Mouse (Mus musculus): Measurements from ENCODE around the gene Efna4.

Gene Efna4

GRCm38 (mm10) chr3:89337721-89338578, at the start of gene Efna4:
Gene Efna4 (minus strand): TSS chr3:89338028.
- in situ Hi-C loops (cut with MboI, MseI): no loop called here

GRCm38 (mm10) chr3:89386438-89387420, 48.9 kb upstream of the Efna4 start:
- in situ Hi-C loops (cut with MboI, MseI): no loop called here

DNA sequence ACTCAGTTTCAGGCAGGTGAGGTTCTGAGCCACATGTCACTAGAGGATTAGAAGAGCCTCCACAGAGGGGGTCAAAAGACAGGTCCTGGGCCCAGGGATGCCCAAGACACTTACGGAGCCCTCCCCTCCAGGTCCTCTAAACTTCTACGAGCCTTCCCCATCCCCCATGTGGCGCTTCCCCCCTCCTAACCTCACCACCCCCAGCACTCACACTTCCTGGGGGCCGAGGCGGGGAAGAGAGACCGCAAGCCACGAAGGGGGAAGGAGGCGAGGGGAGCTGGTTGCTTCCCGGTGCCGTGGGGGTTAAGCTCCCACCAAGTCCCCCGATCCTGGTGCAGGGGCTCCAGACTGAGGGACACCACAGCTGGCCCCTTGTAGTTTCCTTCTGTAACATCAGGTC, 47.6 kb upstream of the Efna4 start:
- in situ Hi-C loops (cut with MboI, MseI): no loop called here

DNA sequence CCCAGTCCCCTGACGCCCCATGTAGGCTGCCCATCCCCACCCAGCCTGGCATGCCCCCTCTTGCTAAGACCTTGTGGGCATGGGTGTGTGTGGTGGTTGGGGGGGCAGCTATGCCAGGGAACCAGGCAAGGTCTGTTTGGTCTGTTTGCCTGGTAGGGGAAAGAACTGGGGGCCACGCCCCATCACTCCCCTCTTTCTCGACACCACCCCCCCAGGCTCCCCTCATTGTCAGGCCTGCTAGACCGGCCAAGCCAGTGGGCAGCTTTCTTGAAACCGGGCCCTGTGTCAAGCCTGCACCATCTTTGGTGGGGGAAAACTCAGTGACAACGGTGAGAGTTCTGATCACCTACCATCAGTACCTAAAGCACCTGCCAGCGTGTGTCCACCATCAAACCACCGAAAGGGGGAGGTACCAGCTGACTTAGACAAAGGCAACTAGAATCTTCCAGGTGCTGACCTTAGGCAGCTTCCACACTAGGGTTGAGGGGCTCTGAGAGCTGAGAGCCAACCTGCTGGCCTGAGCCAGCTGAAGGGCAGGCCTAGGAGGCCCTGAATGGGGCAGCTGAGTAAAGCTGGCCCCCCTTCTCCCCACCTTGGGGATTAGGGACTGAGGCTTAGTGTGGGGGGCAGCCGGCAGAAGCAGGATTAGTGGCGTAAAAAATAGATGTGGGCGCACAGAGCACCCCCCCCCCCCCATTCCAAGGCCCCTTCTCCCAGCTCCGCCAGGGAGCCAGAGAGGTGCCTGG, 46.7 kb upstream of the Efna4 start:
- in situ Hi-C loops (cut with MboI, MseI): no loop called here

GRCm38 (mm10) chr3:89383651-89384255, 45.9 kb upstream of the Efna4 start:
- in situ Hi-C loops (cut with MboI, MseI): no loop called here

DNA sequence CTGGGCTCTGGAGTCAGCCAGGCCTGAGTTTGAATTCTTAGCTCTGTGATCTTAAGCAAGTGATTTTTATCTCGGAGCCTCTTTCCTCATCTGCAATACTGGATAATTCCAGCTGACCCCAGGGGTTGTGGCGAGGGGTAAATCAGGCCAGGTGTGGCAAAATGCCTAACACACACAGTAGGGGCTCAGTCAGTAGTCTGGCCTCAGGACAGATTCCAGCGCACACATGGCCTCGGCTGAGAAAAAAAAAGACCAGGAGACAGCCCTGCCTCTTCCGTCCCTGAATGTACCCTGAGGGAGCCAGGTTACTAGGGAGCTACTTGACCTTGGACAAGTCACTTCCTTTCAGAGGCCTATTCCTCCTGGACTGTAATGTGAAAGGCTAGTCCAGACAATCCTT, 45.1 kb upstream of the Efna4 start:
- in situ Hi-C loops (cut with MboI, MseI): no loop called here

- in situ Hi-C loops (cut with MboI, MseI): no loop called here
Measured at GRCm38 (mm10) chr3:89382033-89382882, 44.4 kb upstream of the Efna4 start.

DNA sequence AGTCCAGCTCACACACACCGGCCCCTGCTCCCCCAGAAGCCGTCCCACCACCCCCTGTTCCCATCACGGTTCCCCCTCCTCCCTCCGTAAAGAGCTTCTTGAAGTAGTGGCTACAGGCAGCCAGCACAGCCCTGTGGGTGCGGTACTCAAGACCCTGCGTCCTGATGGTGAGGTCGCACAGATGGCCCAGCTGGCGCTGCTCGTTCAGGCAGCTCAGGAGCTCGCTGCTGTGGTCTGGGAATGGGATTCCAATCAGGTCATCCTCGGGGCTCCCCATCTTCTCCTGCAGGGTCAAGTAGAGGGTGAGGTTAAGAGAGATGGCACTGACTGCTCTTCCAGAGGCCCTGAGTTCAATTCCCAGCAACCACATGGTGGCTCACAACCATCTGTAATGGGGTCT, 43.4 kb upstream of the Efna4 start:
- in situ Hi-C loops (cut with MboI, MseI): no loop called here

- in situ Hi-C loops (cut with MboI, MseI): no loop called here
Measured at GRCm38 (mm10) chr3:89380711-89381110, 42.9 kb upstream of the Efna4 start.

GRCm38 (mm10) chr3:89380291-89380690, 42.5 kb upstream of the Efna4 start:
- in situ Hi-C loops (cut with MboI, MseI): no loop called here

GRCm38 (mm10) chr3:89379388-89380131, 41.7 kb upstream of the Efna4 start:
- in situ Hi-C loops (cut with MboI, MseI): no loop called here

DNA sequence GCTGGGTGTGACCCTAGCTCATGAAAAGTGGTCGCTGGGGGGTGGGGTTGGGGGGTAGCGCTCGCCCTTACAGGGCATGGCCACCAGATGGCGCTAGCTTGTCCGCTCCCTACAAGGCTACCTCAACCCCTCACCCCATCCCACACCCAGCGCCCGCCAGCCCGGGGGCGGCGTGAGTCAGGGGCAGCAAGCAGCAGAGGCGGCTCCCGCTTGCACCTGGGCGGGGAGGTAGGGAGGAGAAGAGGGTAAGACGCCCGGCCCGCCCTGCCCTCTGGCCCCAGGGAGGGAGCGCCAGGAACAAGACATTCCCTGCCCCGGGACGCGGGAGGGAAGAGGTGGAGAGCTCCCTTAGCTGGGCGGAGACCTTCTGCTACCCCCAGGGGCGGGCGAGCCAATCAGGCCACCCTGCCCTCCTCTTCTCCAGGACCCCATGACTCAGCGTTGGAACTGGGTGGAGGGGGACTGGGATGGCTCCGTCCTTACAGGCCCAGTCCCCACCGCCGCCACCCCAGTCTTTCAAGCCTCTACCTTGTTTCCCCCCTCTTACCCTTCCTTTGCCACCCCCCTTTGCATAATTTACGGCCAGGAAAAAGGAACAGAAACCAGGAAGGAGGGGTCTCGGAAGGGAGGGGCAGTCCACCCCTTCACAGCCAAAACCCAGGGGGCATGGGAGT, 40.7 kb upstream of the Efna4 start:
- in situ Hi-C loops (cut with MboI, MseI): no loop called here

GRCm38 (mm10) chr3:89377831-89378230, 40.0 kb upstream of the Efna4 start:
- in situ Hi-C loops (cut with MboI, MseI): no loop called here

DNA sequence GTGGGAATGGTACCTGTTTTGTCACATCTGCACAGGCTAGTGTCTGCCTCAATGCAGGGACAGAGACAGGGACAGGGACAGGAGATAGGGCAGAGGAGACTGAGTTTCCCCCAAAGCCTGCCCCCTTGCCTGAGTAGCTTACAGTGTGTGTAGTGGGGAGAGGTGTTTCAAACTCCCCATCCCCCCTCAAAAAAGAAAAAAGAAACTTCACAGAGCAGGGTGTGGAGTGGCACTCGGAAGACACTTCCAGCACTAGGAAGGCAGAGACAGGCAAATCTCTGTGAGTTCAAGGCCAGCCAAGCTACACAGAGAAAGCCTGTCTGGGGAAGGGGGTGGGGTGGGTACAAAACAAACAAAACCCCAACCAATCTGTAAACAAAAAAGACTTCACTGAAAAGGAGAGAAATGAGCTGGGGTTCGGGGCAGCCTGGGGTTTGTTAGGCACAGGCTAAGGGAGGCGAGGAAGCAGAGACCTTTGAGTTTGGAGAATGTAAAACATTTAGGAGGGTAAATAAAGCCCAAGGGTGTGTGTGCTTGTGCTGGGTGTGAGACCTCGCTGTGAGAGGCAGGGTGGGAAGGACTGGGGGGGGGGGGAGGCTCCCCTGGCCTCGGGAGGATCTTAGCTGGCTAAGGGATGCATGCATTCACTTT, 35.9 kb upstream of the Efna4 start:
- in situ Hi-C loops (cut with MboI, MseI): no loop called here

GRCm38 (mm10) chr3:89367338-89367737, 29.5 kb upstream of the Efna4 start:
- in situ Hi-C loops (cut with MboI, MseI): no loop called here

DNA sequence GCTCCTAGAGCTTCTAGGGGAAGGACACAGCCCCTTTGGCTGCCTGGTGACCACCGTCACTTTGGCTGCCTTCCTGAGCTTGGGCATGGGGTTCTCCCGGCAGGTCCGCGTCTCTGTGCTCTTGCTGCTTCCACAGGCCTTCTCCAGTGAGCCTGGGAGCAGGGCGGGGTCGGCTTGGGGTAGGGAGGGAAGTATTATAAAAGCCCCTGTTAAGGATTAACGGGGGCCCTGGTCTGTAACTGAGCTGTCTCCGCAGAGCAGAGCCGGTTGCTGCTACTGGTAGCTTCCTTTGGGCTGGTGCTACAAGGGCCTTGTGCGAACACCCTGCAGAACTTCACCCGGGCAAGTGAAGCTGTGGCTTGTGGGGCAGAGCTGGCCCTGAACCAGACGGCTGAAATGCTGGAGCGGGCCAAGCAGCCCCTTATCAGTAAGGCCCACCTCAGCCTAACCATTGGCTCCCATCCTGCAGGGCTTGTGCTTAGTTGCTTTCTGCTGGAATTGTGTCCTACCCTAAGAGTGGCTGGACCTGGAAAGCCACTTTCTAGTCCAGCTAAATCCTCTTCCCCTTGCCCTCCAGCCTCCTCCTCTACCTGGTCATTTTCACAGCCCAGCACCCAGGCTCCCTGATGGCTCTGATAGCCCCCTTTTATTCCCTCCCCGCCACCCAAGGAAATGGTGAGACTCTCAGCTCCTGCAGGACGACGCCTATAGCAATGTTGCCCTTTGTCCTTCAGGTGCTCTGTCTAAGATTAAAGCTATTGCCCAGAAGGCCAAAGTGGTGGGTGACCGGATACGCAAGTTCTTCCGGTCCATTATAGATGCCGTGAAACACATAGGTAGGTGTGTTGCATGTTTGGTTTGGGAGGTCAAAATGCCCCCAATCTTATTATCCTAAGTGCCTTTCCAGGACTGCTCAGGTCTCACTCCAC, 27.9 kb upstream of the Efna4 start:
- in situ Hi-C loops (cut with MboI, MseI): no loop called here

DNA sequence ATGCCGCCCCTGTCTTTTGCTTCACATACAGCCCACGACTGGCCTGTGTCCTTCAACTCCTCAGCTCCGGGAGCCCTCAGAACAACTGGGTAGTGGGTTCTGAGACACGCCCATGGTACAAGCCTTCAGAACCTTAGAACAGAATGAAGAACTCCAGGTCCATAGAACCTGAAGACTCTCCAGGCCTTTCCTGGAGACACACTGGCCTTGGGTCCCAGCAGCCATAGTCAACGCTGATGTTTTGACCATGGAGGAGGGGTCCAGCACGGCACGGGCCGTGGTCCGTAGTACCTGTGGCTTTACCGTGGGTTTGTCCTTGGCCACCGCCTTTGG, 27.3 kb upstream of the Efna4 start, which contains the start of gene Dcst1:
Gene Dcst1 (minus strand): TSS at position 101 of the 333 bp plus-strand sequence.
- in situ Hi-C loops (cut with MboI, MseI): no loop called here

- in situ Hi-C loops (cut with MboI, MseI): no loop called here
Measured at GRCm38 (mm10) chr3:89364631-89365030, 26.8 kb upstream of the Efna4 start.

Data from regulatory T cell (primary cell).